Mouse (Mus musculus) thymus, adult 2 months (tissue): Measurements from ENCODE around the gene Ch25h.

Experiments
- CTCF ChIP-seq: fragments of 200-500 bp; IDR thresholded peaks from 2 replicates; pipeline ENCODE4 v1.5.1; 2012; ENCODE audit warnings: mild to moderate bottlenecking, control low read depth, low read length, moderate library complexity, borderline replicate concordance; ENCODE audit not compliant: control insufficient read depth, poor library complexity, insufficient read depth; ENCODE audit errors: extremely low read depth
- POLR2A ChIP-seq: fragments of 200-500 bp; IDR thresholded peaks from 2 replicates; pipeline ENCODE4 v1.6.1; 2012; ENCODE audit warnings: mild to moderate bottlenecking, low read length, control low read depth, moderate library complexity; ENCODE audit not compliant: control insufficient read depth, poor library complexity, insufficient read depth; ENCODE audit errors: extremely low read depth

- TF ChIP-seq POLR2A (no peak), CTCF (no peak)
These were observed 25.8 kb upstream of the Ch25h start for GRCm38 (mm10) chr19:34500763-34501162.
